Mouse (Mus musculus) hindbrain, embryonic 10.5 days (tissue): Measurements from ENCODE around the gene Tpx2. TPM values are rescaled to one million over a fixed set of nuclear protein-coding genes. Genes with fewer than 3 reads are reported as not detected.

Experiments used
- DNase-seq: peaks from one replicate; pipeline ENCODE4 v3.0.0-alpha.2; 2017; ENCODE audit warnings: low spot score
- H3K27ac ChIP-seq: fragments of 300-500 bp; sonication (generic); 2 replicates; pipeline ENCODE4 v1.5.1; 2016; ENCODE audit warnings: mild to moderate bottlenecking, moderate library complexity
- H3K27me3 ChIP-seq: fragments of 300-500 bp; sonication (generic); 2 replicates; pipeline ENCODE4 v1.6.1; 2016; ENCODE audit warnings: mild to moderate bottlenecking; ENCODE audit not compliant: poor library complexity, insufficient read depth, severe bottlenecking
- H3K36me3 ChIP-seq: fragments of 300-500 bp; sonication (generic); 2 replicates; pipeline ENCODE4 v1.6.1; 2016; ENCODE audit warnings: mild to moderate bottlenecking, moderate library complexity
- H3K4me1 ChIP-seq: fragments of 300-500 bp; sonication (generic); replicated peaks from 2 replicates; pipeline ENCODE4 v1.6.1; 2016; ENCODE audit warnings: mild to moderate bottlenecking
- H3K4me3 ChIP-seq: fragments of 300-500 bp; sonication (generic); 2 replicates; pipeline ENCODE4 v1.5.1; 2016; ENCODE audit warnings: mild to moderate bottlenecking, moderate library complexity
- H3K9me3 ChIP-seq: fragments of 300-500 bp; sonication (generic); 2 replicates; pipeline ENCODE4 v1.6.1; 2016; ENCODE audit warnings: mild to moderate bottlenecking, moderate library complexity
- WGBS: fragments of 180-500 bp; shearing (Covaris S2); methylation state at CpG from one replicate; pipeline ENCODE4 v1.1.7; 2016; 5-methylcytosine and 5-hydroxymethylcytosine counted together
- polyA plus RNA-seq: library from polyadenylated mRNA; unstranded; fragments of >200 nt; fragmentation: Nextera tagmentation; extraction: Ambion mirVana; gene quantifications from 2 replicates; pipeline ENCODE4 v1.2.1, GENCODE M21; 2016

Gene Tpx2
- polyA plus RNA-seq: 106 and 137 TPM in 2 replicates

- Histone ChIP-seq H3K4me1 (peaks cover 33% of the 10 kb centered on the region), H3K27me3 (no peaks in the 10 kb centered on the region), H3K27ac (peak within 1 kb of the TSS; percentile 95), H3K4me3 (peak within 1 kb of the TSS; percentile 95), H3K9me3 (no peaks in the 10 kb centered on the region), H3K36me3 (peaks cover 39% of the 10 kb centered on the region)
- WGBS: under 1% methylated on average over 34 of the region's 34 CpGs
- peak; percentile 99 for DNase-seq
Measured at GRCm38 (mm10) chr2:152847815-152848302, at the start of gene Tpx2. Gene Tpx2 (plus strand): TSS chr2:152847964.

- 83% methylated on average over 7 of the region's 7 CpGs for WGBS
Measured at GRCm38 (mm10) chr2:152799954-152800761, 47.6 kb upstream of the Tpx2 start.

GRCm38 (mm10) chr2:152800762-152801113 lies 47.0 kb upstream of the Tpx2 start:
- H3K4me1 ChIP-seq: peaks cover 27% of the 10 kb centered on the region
- no peak for DNase-seq
- H3K27me3 ChIP-seq: no peaks in the 10 kb centered on the region
- no peak overlapping the region for H3K27ac ChIP-seq
- H3K4me3 ChIP-seq: no peak overlapping the region
- H3K9me3 ChIP-seq: no peaks in the 10 kb centered on the region
- H3K36me3 ChIP-seq: 0 out of 2 replicates have a peak, but pooled peaks cover 7% of the 10 kb centered on the region

More at GRCm38 (mm10) chr2:152799954-152800761, 47.6 kb upstream of the Tpx2 start:
- Histone ChIP-seq H3K4me3 (no peak overlapping the region), H3K27ac (no peak overlapping the region), H3K4me1 (peaks cover 21% of the 10 kb centered on the region), H3K27me3 (no peaks in the 10 kb centered on the region), H3K9me3 (no peaks in the 10 kb centered on the region), H3K36me3 (0 out of 2 replicates have a peak, but pooled peaks cover 7% of the 10 kb centered on the region)
- no peak for DNase-seq

- no peak for DNase-seq
- H3K27me3 ChIP-seq: no peaks in the 10 kb centered on the region
- H3K27ac ChIP-seq: no peak overlapping the region
- H3K9me3 ChIP-seq: no peaks in the 10 kb centered on the region
- H3K4me1 ChIP-seq: peaks cover 32% of the 10 kb centered on the region
- H3K36me3 ChIP-seq: 0 out of 2 replicates have a peak, but pooled peaks cover 19% of the 10 kb centered on the region
- no peak overlapping the region for H3K4me3 ChIP-seq
- WGBS: 95% methylated on average over 10 of the region's 10 CpGs
Measured at GRCm38 (mm10) chr2:152802303-152802702, 45.5 kb upstream of the Tpx2 start.

GRCm38 (mm10) chr2:152803081-152803480 lies 44.7 kb upstream of the Tpx2 start:
- H3K9me3 ChIP-seq: no peaks in the 10 kb centered on the region
- H3K4me3 ChIP-seq: no peak overlapping the region
- H3K27ac ChIP-seq: no peak overlapping the region
- no peak for DNase-seq
- H3K27me3 ChIP-seq: no peaks in the 10 kb centered on the region
- 0 out of 2 replicates have a peak, but pooled peaks cover 16% of the 10 kb centered on the region for H3K36me3 ChIP-seq
- H3K4me1 ChIP-seq: peaks cover 32% of the 10 kb centered on the region
- 80% methylated on average over 5 of the region's 5 CpGs for WGBS

- Histone ChIP-seq H3K27me3 (no peaks in the 10 kb centered on the region), H3K9me3 (no peaks in the 10 kb centered on the region), H3K4me3 (no peak overlapping the region), H3K4me1 (peaks cover 32% of the 10 kb centered on the region), H3K36me3 (0 out of 2 replicates have a peak, but pooled peaks cover 16% of the 10 kb centered on the region), H3K27ac (peak overlapping the region; percentile 54)
- WGBS: 12% methylated on average over 6 of the region's 6 CpGs
- peak; percentile 35 for DNase-seq
Measured at GRCm38 (mm10) chr2:152804408-152805110, 43.2 kb upstream of the Tpx2 start.

- peak overlapping the region; percentile 54 for H3K27ac ChIP-seq
- no peak for DNase-seq
- H3K9me3 ChIP-seq: no peaks in the 10 kb centered on the region
- no peak overlapping the region for H3K4me3 ChIP-seq
- H3K27me3 ChIP-seq: no peaks in the 10 kb centered on the region
- peaks cover 33% of the 10 kb centered on the region for H3K4me1 ChIP-seq
- WGBS: 53% methylated on average over 5 of the region's 5 CpGs
- H3K36me3 ChIP-seq: peaks cover 19% of the 10 kb centered on the region; the same call in 1 of the 2 replicates
Measured at GRCm38 (mm10) chr2:152805111-152805490, 42.7 kb upstream of the Tpx2 start.

- WGBS: 89% methylated on average over 2 of the region's 2 CpGs
- Histone ChIP-seq H3K27ac (no peak overlapping the region), H3K4me3 (no peak overlapping the region), H3K9me3 (no peaks in the 10 kb centered on the region), H3K36me3 (peaks cover 23% of the 10 kb centered on the region; the same call in 1 of the 2 replicates), H3K4me1 (peaks cover 40% of the 10 kb centered on the region), H3K27me3 (no peaks in the 10 kb centered on the region)
- no peak for DNase-seq
Measured at GRCm38 (mm10) chr2:152806037-152806436, 41.7 kb upstream of the Tpx2 start.

GRCm38 (mm10) chr2:152808178-152808577 lies 39.6 kb upstream of the Tpx2 start:
- Histone ChIP-seq H3K4me1 (peaks cover 52% of the 10 kb centered on the region), H3K4me3 (no peak overlapping the region), H3K27me3 (no peaks in the 10 kb centered on the region), H3K9me3 (no peaks in the 10 kb centered on the region), H3K27ac (no peak overlapping the region), H3K36me3 (peaks cover 23% of the 10 kb centered on the region; the same call in 1 of the 2 replicates)
- DNase-seq: no peak
- 89% methylated on average over 3 of the region's 3 CpGs for WGBS

- no peak overlapping the region for H3K4me3 ChIP-seq
- 85% methylated on average over 5 of the region's 5 CpGs for WGBS
- no peak for DNase-seq
- H3K36me3 ChIP-seq: peaks cover 24% of the 10 kb centered on the region
- peaks cover 38% of the 10 kb centered on the region for H3K4me1 ChIP-seq
- no peaks in the 10 kb centered on the region for H3K9me3 ChIP-seq
- no peaks in the 10 kb centered on the region for H3K27me3 ChIP-seq
- 0 out of 2 replicates have a peak overlapping the region, but pooled peaks have one; percentile 12 for H3K27ac ChIP-seq
Measured at GRCm38 (mm10) chr2:152810158-152810941, 37.4 kb upstream of the Tpx2 start.

- 47% methylated on average over 3 of the region's 3 CpGs for WGBS
- Histone ChIP-seq H3K27me3 (no peaks in the 10 kb centered on the region), H3K9me3 (no peaks in the 10 kb centered on the region), H3K36me3 (peaks cover 24% of the 10 kb centered on the region), H3K27ac (peak overlapping the region; percentile 56; the same call in 1 of the 2 replicates), H3K4me3 (no peak overlapping the region), H3K4me1 (peaks cover 36% of the 10 kb centered on the region)
- DNase-seq: no peak
Measured at GRCm38 (mm10) chr2:152811336-152812165, 36.2 kb upstream of the Tpx2 start.
